Mouse (Mus musculus) urinary bladder, postnatal 14 days (tissue): ENCODE results near the gene Slc10a1.

Experiments
- DNase-seq: peaks from one replicate; pipeline ENCODE4 v3.0.0; 2021; ENCODE audit warnings: low spot score

Slc10a1 gene

GRCm38 (mm10) chr12:80927518-80927917, 41.0 kb downstream of the Slc10a1 start:
- no peak for DNase-seq

GRCm38 (mm10) chr12:80926550-80926949, 42.0 kb downstream of the Slc10a1 start:
- DNase-seq = no peak

DNA sequence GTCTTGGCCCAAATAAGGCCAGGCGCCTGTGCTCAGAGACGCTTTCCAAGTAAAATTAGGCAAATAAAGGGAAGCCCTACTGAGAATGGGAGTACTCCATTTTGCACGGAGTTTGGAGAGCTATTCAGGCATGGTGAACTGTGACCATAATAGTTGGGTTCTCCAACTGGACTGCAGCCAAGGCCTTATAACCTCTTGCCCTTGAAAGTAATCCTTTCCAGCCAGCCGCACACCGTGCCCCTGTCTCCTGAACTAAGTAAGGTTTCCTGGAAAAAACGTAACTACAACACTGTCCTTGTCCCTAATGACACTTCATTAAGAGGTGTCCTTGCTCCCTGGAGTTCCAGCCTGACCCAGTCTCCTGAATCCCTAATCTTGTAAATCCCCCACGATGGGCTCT, 42.6 kb downstream of the Slc10a1 start:
- no peak for DNase-seq

GRCm38 (mm10) chr12:80924205-80924604, 44.3 kb downstream of the Slc10a1 start:
- peak; percentile 91 for DNase-seq

GRCm38 (mm10) chr12:80923602-80924001, 44.9 kb downstream of the Slc10a1 start:
- DNase-seq = peak; percentile 46

GRCm38 (mm10) chr12:80922869-80923268, 45.6 kb downstream of the Slc10a1 start:
- peak; percentile 53 for DNase-seq

GRCm38 (mm10) chr12:80921301-80921700, 47.2 kb downstream of the Slc10a1 start:
- no peak for DNase-seq

- no peak for DNase-seq
These were observed 50.7 kb downstream of the Slc10a1 start for GRCm38 (mm10) chr12:80917764-80918163.

GRCm38 (mm10) chr12:80909631-80910030, 58.9 kb downstream of the Slc10a1 start:
- no peak for DNase-seq
